Mouse (Mus musculus) left cerebral cortex, postnatal 10 days (tissue): ENCODE measurements around the gene Mlip. TPM values are rescaled to one million over a fixed set of nuclear protein-coding genes. Genes with fewer than 3 reads are reported as not detected.
"Not testable (repeated sequence)": the region's sequence is repeated elsewhere in the genome, so short reads cannot be mapped to it uniquely, and the experiment has no call there.

ENCODE experiments used
- DNase-seq, 2 experiments: peaks; one replicate each; pipeline ENCODE4 v3.0.0; 2021 to 2022; ENCODE audit warnings: low spot score in 2 of 2, mixed read lengths in 1 of 2; ENCODE audit errors: extremely low spot score in 1 of 2
- intact Hi-C: fragments of 180-260 bp; cut with DNase I; formaldehyde crosslinking; loops from one replicate; pipeline ENCODE4 v1.15.1; 2025
- total RNA-seq, 2 experiments: library from RNA; stranded (reverse); gene quantifications; 2 replicates each; pipeline ENCODE4 v1.2.3; 2021

Gene Mlip
- total RNA-seq, 2 experiments from 2014 or later: 78.4 to 83.8 TPM

GRCm38 (mm10) chr9:77265268-77266017, 87.3 kb downstream of the Mlip start:
- peak; percentile 27 to 44 for DNase-seq
- intact Hi-C loops: no loop called here

GRCm38 (mm10) chr9:77259052-77259451, 93.7 kb downstream of the Mlip start:
- DNase-seq: no peak
- intact Hi-C loops: no loop called here

- no peak for DNase-seq
- intact Hi-C loops: no loop called here
Observed at GRCm38 (mm10) chr9:77258265-77258664, 94.5 kb downstream of the Mlip start.

- intact Hi-C loops: loop anchor here (5.0 kb wide), 2 partner anchors 88 to 113 kb away; no protein-coding TSS in a partner anchor
- DNase-seq: no peak
Observed at GRCm38 (mm10) chr9:77254514-77254913, 98.3 kb downstream of the Mlip start.

- intact Hi-C loops: loop anchor here (5.0 kb wide), 2 partner anchors 90 to 115 kb away; no protein-coding TSS in a partner anchor
- DNase-seq: no peak
Observed at GRCm38 (mm10) chr9:77252761-77253160, 100.0 kb downstream of the Mlip start.

- intact Hi-C loops: loop anchor here (5.0 kb wide), 2 partner anchors 90 to 115 kb away; no protein-coding TSS in a partner anchor
- DNase-seq: peak in 1 of 2 experiments; percentile 56
Observed at GRCm38 (mm10) chr9:77252134-77252533, 100.6 kb downstream of the Mlip start.

GRCm38 (mm10) chr9:77251511-77252112, 101.2 kb downstream of the Mlip start:
- intact Hi-C loops: loop anchor here (5.0 kb wide), 2 partner anchors 91 to 116 kb away; no protein-coding TSS in a partner anchor
- peak; percentile 27 to 34 for DNase-seq

GRCm38 (mm10) chr9:77198250-77198649, 154.5 kb downstream of the Mlip start:
- DNase-seq: no peak
- intact Hi-C loops: no loop called here

GRCm38 (mm10) chr9:77179486-77179885, 173.3 kb downstream of the Mlip start:
- intact Hi-C loops: no loop called here
- no peak for DNase-seq

- intact Hi-C loops: no loop called here
- no peak for DNase-seq
Observed at GRCm38 (mm10) chr9:77175870-77176269, 176.9 kb downstream of the Mlip start.

- intact Hi-C loops: no loop called here
- no peak for DNase-seq
Observed at GRCm38 (mm10) chr9:77172044-77172443, 180.7 kb downstream of the Mlip start.

- intact Hi-C loops: no loop called here
- DNase-seq: no peak
Observed at GRCm38 (mm10) chr9:77165877-77166276, 186.9 kb downstream of the Mlip start.

GRCm38 (mm10) chr9:77161764-77162163, 191.0 kb downstream of the Mlip start:
- intact Hi-C loops: no loop called here
- no peak for DNase-seq

- intact Hi-C loops: no loop called here
- no peak for DNase-seq
Observed at GRCm38 (mm10) chr9:77160277-77160926, 192.4 kb downstream of the Mlip start.

- intact Hi-C loops: no loop called here
Observed at GRCm38 (mm10) chr9:77148518-77149257, 204.1 kb downstream of the Mlip start.

GRCm38 (mm10) chr9:77119735-77120134, 233.0 kb downstream of the Mlip start:
- intact Hi-C loops: no loop called here

More at GRCm38 (mm10) chr9:77148518-77149257, 204.1 kb downstream of the Mlip start:
- DNase-seq: no peak

GRCm38 (mm10) chr9:77096886-77097285, 255.9 kb downstream of the Mlip start:
- no peak for DNase-seq
- intact Hi-C loops: no loop called here

More at GRCm38 (mm10) chr9:77119735-77120134, 233.0 kb downstream of the Mlip start:
- no peak for DNase-seq

GRCm38 (mm10) chr9:77083221-77083620, 269.5 kb downstream of the Mlip start:
- intact Hi-C loops: not testable (repeated sequence)

GRCm38 (mm10) chr9:77071676-77072075, 281.1 kb downstream of the Mlip start:
- intact Hi-C loops: no loop called here
- no peak for DNase-seq

More at GRCm38 (mm10) chr9:77083221-77083620, 269.5 kb downstream of the Mlip start:
- not testable (repeated sequence) for DNase-seq
